Mouse (Mus musculus): ENCODE measurements at regions not wholly inside any gene's neighbourhood (a gene's known extent, or its start where the extent isn't known, plus 50 kb on each side); places are given as distances from the start of the nearest gene placed in this dataset.

- DNase-seq (ENCODE audit: low spot score in 2 of 2): no peak
Observed at GRCm38 (mm10) chr11:21036161-21036916, 54.8 kb upstream of the Peli1 start.

GRCm38 (mm10) chr11:21037267-21037906, 53.7 kb upstream of the Peli1 start:
- DNase-seq (ENCODE audit: low spot score in 2 of 2): no peak

GRCm38 (mm10) chr11:21041201-21041600, 49.9 kb upstream of the Peli1 start:
- DNase-seq (ENCODE audit: low spot score in 2 of 2): no peak
